Mouse (Mus musculus) lung, adult 2 months (tissue): ENCODE measurements around the gene Utp6.

Experiments used
- CTCF ChIP-seq: fragments of 200-500 bp; IDR thresholded peaks from 2 replicates; pipeline ENCODE4 v1.5.1; 2011; ENCODE audit warnings: mild to moderate bottlenecking, low read length, control low read depth; ENCODE audit not compliant: insufficient read depth
- POLR2A ChIP-seq: fragments of 200-500 bp; IDR thresholded peaks from 2 replicates; pipeline ENCODE4 v1.6.1; 2011; ENCODE audit warnings: low read depth, mild to moderate bottlenecking, control low read depth, low read length, borderline replicate concordance; ENCODE audit errors: extremely low read depth

DNA sequence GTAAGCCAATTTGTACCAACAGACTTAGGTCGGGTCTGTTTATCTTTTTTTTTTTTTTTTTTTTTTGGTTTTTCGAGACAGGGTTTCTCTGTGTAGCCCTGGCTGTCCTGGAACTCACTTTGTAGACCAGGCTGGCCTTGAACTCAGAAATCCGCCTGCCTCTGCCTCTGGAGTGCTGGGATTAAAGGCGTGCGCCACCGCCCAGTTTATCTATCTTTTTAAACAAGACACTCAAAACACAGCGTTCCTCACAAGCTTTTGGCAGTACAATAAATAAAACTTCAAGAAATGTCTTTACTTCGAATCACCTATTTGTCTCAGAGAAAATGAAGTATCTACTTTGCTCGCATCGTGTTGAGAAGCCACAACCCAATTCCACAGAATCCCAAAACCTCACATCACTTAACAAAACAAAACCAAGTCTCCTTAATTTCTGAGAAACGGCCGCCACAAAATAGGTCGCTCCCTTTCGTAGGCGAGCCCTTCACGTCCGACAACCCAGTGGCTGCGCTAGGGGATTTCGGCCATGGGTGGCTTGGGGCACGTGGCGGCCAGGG, 29.9 kb upstream of the Utp6 start:
- TF ChIP-seq CTCF (no peak), POLR2A (no peak)
